Mouse (Mus musculus): ENCODE measurements around the gene Ulk3.

Ulk3 gene

GRCm38 (mm10) chr9:57614786-57615185, 25.5 kb downstream of the Ulk3 start:
- DNase-seq (ENCODE audit: low read depth, low spot score), result no peak

GRCm38 (mm10) chr9:57617556-57618169, 28.4 kb downstream of the Ulk3 start:
- DNase-seq (ENCODE audit: low read depth, low spot score), result no peak

DNA sequence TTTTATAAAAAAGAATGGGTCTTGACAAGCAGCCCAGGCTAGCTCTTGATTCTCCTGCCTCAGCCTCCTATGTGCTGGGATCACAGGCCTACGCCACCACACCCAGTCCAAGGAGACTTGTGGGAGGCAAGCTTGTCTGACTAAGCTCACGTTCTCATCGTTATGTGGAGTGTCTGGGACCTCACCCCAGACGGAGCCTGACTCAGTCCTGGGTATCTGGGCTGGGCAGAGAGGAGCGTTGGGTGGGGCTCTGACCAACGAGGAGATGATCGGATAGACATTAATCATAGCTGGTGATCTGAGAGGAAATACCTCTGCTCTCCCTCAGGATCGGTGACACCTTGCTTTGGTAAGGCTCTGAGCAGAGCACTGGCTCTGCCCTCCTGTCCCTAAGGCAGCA, 29.6 kb downstream of the Ulk3 start:
- DNase-seq (ENCODE audit: low read depth, low spot score), result no peak

- DNase-seq (ENCODE audit: low read depth, low spot score), result no peak
Measured at GRCm38 (mm10) chr9:57620674-57621073, 31.4 kb downstream of the Ulk3 start, which contains the start of gene Lman1l. TSS of gene Lman1l (minus strand) at chr9:57620774.

DNA sequence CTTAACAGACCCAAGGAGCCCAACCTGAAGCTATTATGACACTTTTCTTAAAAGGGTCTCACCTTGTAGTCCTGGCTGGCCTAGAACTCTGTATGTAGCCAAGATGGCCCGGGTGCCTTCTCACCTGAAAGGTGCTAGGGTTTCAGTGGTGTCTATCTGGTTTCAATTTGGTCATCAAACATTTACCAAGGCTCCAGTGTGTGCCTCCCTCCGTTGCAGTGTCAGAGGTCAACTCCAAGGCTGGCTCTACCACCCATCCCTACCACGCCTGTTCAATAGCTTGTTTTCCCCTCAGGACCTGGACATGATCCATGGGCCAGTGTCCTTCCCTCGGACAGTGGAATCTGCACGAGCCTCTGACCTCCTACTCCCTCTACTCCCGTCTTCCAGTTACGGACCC, 35.0 kb downstream of the Ulk3 start:
- no peak for DNase-seq (ENCODE audit: low read depth, low spot score)

GRCm38 (mm10) chr9:57625674-57626500, 36.6 kb downstream of the Ulk3 start:
- no peak for DNase-seq (ENCODE audit: low read depth, low spot score)

- no peak for DNase-seq (ENCODE audit: low read depth, low spot score)
Measured at GRCm38 (mm10) chr9:57627191-57627590, 37.9 kb downstream of the Ulk3 start.

DNA sequence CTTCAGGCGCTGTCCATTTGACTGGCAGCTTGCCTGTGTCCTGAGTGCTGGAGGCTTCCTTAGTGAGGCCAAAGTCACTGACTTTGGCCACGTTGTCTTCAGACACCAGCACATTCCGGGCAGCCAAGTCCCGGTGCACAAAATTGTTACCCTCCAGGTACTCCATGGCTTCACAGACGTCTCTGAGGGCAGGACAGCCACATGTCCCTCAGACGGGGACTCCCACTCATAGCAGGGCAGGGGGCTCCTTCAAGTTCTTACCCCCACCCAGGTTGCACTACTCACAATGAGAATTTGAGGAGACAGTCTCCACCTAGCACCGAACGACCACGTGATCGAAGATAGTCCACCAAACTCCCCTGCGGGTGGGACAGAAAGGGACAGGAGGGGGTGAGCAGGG, 38.6 kb downstream of the Ulk3 start:
- DNase-seq (ENCODE audit: low read depth, low spot score), result no peak

GRCm38 (mm10) chr9:57628717-57629116, 39.5 kb downstream of the Ulk3 start:
- no peak for DNase-seq (ENCODE audit: low read depth, low spot score)

DNA sequence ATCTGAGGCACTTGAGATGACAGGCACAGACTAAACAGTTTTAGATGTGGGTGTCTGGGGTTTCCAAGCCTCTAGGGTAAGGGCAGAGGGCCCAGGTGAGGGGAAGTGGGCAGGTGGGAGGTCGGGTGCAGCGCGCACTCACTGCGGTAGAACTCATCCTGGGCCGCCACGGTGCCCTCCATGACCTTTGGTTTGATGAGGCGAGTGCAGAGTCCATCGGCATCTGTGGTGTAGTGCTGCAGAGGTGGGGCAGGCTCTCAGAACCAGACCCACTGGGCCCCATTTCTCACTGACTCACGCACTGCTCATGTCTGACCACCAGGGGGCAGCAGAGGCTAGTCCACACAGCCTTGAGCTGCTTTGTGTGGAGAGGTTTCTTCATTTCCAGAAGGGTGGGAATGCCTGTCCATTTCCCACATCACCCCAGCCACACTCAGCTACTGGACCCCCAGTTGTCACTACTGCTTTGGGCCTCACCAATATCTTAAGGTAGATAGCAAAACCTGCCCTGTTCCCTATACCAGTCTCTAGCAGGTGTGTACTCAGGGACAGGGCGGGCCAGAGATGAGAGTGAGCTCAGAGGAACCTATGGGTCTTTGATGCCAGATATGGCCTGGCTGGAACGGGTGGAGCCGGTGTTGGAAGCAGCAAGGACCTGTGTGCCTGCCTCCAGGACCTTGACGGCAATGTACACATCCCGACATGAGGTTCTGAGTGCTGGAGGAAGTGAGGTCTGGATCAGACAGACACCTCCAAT, 40.0 kb downstream of the Ulk3 start:
- peak; percentile 70 for DNase-seq (ENCODE audit: low read depth, low spot score)

- DNase-seq (ENCODE audit: low read depth, low spot score), result peak; percentile 68
Measured at GRCm38 (mm10) chr9:57633481-57634024, 44.3 kb downstream of the Ulk3 start.

GRCm38 (mm10) chr9:57637272-57637671, 48.0 kb downstream of the Ulk3 start:
- no peak for DNase-seq (ENCODE audit: low read depth, low spot score)

- DNase-seq (ENCODE audit: low read depth, low spot score), result peak; percentile 94
Measured at GRCm38 (mm10) chr9:57637741-57638322, 48.6 kb downstream of the Ulk3 start.

DNA sequence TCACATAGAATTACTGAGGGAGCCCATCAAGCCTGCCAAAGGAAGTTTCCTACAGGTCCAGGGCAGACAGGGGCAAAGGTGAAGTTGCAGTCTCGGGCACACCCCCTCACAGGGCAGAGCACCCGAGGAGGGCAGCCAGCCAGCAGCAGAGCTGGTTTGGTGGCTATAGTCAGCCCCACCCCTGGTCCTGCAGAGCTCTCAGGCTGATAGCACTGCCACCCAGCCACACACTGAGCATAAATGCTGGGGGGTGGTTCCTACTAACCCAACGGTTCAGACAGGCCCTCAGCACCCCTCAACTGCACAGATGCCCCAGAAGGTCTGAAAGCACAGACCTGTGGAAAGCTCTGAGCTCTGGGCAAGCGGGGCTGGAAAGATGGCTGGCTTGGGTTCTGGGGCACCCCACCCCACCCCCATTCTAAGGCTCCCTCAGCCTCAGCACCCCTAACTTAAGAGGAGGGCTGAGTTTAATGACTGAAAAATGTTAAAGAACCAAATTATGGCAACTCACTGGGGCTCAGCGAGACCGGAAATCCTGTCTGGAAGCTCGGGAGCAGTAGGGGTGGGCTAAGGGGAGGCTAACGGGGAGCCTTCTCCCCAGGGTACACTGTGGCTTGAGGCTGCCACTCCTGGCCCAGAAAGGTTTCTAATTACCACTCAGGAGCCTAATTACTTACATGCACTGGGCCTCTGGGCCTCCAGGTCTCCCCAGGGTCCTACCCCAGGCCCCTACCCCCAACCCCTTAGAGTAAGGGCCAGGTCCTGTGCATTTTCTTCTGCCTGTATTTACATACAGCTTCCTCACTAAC, 49.6 kb downstream of the Ulk3 start:
- peak; percentile 84 for DNase-seq (ENCODE audit: low read depth, low spot score)

DNA sequence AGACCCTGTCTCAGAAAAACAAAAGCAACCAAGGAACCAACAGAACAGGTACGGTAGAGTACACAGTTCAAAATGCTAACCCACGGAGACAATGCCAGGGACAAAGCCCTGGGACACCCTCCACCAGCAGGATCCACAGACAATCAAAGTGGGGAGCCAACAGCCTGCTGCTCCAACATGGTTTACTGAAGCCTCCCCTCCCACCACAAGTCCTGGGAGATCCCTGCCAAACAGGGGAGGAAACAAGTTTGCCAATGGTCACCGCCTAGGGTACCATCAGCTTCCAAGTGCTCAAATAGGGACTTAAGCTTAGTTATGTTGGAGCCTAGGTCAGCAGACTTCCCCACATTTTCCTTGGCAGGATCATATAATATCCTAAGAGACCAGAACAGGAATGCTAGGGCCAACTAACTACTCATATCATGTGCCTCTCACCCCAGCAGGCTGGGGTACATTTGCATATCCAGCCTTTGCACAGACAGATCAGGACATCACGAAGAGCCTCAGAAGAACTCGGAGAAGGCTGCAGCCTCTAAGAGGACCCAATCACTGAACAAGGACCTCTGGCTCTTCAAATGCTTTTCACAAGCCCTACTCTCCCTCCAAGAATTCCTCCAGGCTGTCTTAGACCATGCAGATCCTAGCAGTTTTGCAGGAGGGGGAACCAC, 50.5 kb downstream of the Ulk3 start:
- peak; percentile 76 for DNase-seq (ENCODE audit: low read depth, low spot score)

DNA sequence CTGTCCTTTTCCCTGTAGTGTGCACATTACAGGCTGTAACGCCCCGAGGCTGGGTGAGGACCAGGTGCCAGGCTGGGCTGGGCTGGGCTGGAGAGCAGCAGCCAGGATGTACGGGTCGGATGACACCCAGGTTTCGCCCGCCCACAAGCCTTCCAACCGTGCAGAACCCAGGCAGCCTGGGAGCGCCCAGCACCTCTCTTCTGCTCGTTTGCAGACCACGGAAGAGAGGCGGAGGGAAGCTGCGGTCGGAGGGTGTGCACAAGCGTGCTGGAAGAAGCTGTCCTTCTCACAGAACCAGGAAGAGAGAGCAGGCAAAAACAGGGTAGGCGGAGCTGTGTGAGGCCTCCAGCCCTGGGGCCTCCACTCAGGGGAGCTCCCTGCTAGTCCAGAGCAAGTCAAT, 51.1 kb downstream of the Ulk3 start:
- peak; percentile 95 for DNase-seq (ENCODE audit: low read depth, low spot score)

DNA sequence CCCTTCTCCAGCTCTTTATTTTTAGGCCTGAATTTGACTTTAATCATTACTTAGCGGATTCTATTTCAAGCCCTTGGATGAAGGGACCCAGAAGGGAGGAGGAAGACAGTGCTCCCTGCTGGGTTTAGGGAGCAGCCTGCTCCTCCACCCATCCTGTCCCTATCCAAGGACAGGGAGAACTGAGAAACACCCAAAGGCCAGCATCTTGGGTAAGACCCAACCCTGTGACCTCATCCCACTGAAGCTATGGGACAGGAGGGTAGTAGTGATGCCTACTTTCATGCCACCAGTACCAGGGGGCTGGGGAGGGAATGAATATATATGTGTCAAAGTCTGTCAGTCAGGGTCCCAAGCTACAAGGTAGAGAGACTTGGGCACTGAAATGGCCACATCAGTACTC, 51.8 kb downstream of the Ulk3 start:
- DNase-seq (ENCODE audit: low read depth, low spot score), result no peak

GRCm38 (mm10) chr9:57641775-57642550, 52.7 kb downstream of the Ulk3 start:
- DNase-seq (ENCODE audit: low read depth, low spot score), result peak; percentile 52

GRCm38 (mm10) chr9:57643169-57643855, 54.1 kb downstream of the Ulk3 start:
- peak; percentile 88 for DNase-seq (ENCODE audit: low read depth, low spot score)
